Mouse (Mus musculus): Measurements from ENCODE around the gene Pes1.

Pes1 gene

DNA sequence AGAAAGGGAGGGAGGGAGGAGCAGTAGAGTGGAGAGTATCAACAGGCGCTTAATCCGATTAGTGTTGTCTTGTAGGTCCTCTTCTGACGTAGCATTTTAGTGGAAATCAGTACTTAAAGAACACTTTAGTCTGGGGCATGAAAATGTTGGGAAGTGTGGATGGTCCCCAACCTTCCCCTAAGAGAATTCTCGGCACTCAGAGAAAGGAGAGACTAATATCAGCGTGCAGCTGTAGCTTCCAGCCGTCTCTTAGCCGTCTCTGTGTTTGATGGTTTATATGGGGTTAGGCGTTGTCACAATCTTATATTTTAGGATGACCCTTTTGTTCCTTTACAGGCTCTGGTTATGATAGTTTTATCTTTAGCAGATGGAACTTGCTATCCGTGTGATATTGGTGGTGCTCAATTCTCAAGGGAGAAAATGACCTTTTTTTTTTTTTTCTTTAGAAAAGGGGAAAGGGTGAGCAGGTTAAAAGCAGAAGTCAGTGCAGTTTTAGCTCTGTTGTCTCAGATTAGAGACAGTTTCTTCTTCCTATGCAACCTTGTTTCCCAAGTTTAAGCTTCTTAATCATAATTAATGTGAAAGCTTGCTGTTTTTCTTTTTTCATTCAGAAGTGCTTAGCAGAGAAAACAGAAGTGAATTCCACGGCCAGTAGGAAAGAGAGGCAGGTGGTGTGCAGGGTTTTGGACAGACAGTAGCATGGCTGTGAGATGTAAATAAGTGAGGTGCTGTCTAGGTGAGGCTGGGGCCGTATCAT, 819 bp downstream of the Pes1 start:
- DNase-seq, result no peak

DNA sequence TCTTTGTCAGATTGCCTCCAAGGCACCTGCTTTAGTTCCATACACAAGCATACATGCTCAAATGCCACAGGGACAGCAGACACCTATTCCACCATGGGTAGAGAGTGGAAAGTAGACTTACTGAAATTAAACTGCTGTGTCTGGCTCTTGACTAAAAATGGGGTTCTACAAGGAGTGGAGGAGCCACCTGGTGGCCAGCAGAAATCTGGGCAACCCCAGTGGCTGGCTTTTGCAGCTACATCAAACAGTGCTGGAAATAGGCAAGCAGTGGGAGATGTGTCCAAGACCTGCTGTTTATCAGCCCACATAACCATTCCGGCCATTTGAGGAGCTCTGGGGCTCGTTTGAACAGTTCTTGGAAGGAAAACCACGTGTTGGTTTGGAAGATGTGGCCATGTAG, 6.1 kb downstream of the Pes1 start:
- DNase-seq, result peak; percentile 59

- DNase-seq, result peak; percentile 1
Measured at GRCm38 (mm10) chr11:3970361-3970760, 6.6 kb downstream of the Pes1 start.

DNA sequence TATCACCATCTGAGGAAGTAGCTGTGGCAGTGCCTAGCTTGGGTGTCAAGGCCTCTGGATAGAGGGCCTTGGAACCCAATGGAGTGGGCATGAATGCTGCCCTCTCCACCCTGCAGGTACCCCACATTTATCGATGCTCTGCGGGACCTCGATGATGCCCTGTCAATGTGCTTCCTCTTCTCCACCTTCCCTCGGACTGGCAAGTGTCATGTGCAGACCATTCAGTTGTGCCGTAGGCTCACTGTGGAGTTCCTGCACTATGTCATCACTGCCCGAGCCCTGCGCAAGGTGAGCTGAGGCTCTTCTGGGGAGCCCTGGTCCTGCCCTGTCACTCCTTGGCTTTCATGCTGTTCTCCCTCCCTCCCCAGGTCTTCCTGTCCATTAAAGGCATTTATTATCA, 9.3 kb downstream of the Pes1 start:
- peak; percentile 4 for DNase-seq

DNA sequence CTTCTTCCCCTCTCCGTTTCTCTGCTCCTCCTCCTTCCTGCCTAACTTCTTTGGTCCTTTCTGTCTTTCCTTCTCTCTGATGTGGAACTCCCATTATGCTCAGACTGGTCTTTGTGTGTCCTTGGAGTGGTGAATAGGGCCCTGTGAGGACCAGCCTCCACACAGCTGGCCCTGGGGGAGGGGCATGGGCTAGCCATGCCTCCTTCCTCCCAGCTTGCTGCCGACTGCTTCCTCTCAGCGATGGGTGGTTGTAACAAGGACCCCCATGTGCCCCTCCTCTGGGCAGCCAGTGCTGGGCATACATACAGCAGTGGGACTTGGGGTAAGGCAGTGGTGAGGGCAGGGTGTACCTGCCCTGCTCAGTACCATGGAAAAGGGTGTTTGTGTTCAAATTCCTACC, 10.5 kb downstream of the Pes1 start:
- no peak for DNase-seq

DNA sequence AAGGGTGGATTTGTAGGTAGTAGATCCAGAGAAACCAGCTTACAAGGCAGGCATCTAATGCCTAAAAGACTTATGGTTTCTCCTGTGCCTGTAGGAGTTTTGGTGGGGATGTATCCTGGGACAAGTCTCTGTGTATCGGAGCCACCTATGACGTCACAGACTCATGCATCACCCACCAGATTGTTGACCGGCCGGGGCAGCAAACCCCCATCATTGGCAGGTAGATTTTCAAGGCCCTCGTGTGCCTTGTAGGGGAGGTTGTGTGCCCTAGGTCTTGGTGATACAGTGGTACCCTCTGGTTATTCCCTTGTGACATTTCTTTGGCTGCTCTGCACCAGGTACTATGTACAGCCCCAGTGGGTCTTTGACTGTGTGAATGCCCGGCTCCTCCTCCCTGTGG, 12.9 kb downstream of the Pes1 start, which contains the start of gene 4930556J24Rik:
TSS of gene 4930556J24Rik (minus strand) at position 101 of the 400 bp plus-strand sequence.
- no peak for DNase-seq

- DNase-seq, result peak; percentile 66
Measured at GRCm38 (mm10) chr11:3978421-3978820, 14.6 kb downstream of the Pes1 start.

DNA sequence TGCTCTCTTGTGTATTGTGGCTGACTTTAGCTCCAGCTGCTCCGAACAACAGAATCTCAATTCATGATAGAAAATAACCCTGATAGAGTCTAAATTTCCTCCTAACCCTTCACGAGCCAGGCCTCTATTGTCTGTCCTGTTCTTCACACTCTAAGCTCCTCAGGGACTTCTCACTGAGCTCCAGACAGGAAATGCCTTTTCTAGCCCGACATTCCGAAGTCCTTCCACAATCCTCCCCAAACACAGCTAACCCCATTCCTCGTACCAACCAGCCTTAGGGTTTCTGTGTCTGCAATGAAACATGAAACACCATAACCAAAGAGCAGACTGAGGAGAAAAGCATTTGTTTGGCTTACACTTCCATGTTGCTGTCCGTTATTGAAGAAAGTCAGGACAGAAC, 17.8 kb downstream of the Pes1 start:
- no peak for DNase-seq

- DNase-seq, result peak; percentile 70
Measured at GRCm38 (mm10) chr11:3982275-3983209, 18.8 kb downstream of the Pes1 start.

- DNase-seq, result peak; percentile 62
Measured at GRCm38 (mm10) chr11:3983291-3983862, 19.6 kb downstream of the Pes1 start, which contains the start of gene Gal3st1. Gene Gal3st1 (plus strand): TSS chr11:3983636.

GRCm38 (mm10) chr11:3983863-3984745, 20.3 kb downstream of the Pes1 start:
- peak; percentile 89 for DNase-seq

- peak; percentile 69 for DNase-seq
Measured at GRCm38 (mm10) chr11:3989748-3990147, 26.0 kb downstream of the Pes1 start.

GRCm38 (mm10) chr11:3993132-3993531, 29.4 kb downstream of the Pes1 start:
- DNase-seq, result no peak

DNA sequence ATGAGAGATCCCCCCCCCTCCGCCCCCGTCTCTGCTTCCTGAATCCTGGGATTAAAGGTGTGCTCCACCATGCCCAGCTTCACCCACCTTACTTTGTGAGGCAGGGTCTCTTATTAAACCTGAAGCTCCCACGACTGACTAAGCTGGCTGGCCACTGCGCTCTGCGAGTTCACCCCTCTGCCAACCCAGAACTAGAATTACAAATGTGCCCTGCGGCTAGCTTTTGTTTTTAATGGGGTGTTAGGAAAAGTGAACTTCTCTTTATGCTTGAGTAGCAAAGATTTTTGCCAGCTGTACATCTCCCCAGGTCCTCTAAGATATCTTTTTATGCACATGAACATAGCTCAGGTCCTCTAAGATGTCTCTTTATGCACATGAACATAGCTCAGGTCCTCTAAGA, 30.1 kb downstream of the Pes1 start:
- no peak for DNase-seq

DNA sequence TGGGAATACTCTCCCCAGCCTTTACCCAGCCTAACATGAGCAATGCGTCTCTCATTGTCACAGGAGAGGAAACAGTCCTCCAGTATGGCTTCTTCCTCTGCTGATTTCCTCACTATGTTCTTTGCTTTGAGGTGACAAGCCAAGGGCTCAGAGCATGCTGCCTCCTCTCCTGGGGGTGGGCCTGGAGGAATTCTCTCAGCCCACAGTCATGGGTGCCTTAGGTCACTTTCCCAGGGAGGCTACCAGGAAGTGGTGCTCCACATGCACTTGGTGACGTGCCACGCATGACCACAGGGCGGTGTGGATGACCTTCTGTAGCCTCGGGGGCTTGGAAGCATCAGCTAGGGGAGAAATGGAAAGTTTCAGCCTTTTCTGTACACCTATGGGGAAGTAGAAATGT, 31.7 kb downstream of the Pes1 start:
- no peak for DNase-seq

- DNase-seq, result no peak
Measured at GRCm38 (mm10) chr11:3996840-3997239, 33.1 kb downstream of the Pes1 start.

DNA sequence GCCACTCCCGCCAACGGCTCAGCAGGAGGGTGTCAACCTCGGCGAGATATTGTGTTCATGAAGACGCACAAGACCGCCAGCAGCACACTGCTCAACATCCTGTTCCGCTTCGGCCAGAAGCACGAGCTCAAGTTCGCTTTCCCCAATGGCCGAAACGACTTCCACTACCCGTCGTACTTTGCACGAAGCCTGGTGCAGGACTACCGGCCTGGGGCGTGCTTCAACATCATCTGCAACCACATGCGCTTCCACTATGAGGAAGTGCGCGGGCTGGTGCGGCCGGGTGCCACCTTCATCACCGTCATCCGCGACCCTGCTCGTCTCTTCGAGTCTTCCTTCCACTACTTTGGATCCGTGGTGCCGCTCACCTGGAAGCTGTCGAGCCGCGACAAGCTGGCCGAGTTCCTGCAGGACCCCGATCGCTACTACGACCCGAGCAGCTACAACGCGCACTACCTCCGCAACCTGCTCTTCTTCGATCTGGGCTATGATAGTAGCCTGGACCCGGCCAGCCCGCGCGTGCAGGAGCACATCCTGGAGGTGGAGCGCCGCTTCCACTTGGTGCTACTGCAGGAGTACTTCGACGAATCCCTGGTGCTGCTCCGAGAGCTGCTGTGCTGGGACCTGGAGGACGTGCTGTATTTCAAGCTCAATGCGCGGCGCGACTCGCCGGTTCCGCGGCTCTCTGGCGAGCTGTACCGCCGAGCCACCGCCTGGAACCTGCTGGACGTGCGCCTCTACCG, 34.4 kb downstream of the Pes1 start:
- peak; percentile 9 for DNase-seq

DNA sequence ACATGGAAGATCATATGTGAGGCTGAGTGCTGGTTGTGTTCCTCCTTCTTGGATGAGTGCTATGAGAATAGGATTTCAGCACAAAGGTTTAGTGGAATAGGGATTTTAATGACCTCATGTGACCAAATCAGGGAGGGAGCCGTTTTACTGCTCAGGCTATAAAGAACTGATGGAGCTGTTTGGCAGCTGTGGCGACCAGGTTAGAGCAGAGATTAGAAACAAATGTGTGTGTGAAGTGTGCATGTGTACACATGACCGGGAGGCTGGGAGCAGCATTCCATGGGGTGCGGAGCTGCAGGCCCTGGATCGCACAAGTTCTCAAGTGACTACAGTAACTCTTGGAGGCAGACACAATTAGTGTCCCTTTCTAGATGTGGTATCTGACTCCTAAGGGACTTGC, 35.8 kb downstream of the Pes1 start:
- peak; percentile 44 for DNase-seq

DNA sequence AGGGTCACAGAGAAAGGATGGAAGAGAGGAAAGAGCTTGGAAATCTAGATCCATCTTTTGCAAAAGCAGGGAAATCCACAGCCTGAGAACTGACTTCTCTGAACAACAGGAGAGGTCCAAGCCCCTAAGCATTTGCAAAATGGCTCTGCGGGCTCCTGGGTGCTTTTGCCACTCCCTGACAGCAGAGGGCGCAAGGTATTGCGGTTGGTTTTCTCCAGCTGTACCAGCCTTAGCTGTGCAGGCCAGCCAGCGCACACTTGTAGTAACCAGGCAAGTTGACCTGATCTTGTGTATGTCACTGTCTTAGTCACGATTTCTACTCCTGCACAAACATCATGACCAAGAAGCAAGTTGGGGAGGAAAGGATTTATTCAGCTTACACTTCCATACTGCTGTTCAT, 37.8 kb downstream of the Pes1 start:
- DNase-seq, result peak; percentile 79

DNA sequence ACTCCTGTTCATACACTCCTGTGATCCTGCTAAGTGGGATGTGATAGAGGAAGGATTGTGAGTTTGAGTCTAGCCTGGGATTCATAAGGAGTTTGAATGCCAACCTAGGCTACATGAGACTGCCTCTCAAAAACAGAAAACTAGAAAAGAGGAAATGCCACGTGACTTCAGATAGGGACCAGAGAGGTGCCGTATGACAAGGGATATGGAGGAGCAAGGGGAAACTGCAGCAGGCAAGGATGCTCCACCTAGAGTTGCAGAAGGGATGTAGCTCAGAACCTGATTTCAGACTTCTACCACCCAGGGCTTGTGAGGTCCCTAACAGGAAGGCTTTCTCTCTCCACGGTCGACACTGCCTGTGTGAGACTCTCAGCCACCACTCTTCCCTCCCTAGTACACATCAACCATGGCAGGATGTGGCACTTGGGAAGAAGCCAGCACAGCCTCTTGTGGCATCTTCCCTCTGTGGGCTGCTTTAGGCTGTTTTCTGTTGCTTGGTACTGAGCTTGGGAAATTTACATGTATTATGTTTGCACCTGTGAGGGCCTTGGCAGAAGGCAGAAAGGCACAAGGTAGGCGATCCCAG, 41.5 kb downstream of the Pes1 start:
- no peak for DNase-seq

GRCm38 (mm10) chr11:4006462-4006861, 42.7 kb downstream of the Pes1 start:
- DNase-seq, result no peak

All from kidney, adult 9 months (tissue).